Mouse (Mus musculus): Measurements from ENCODE around the gene Foxp1.

Foxp1 gene

GRCm38 (mm10) chr6:99057113-99057553 is 465.4 kb downstream of the Foxp1 start:
- peak; percentile 83 for DNase-seq (ENCODE audit: low read depth, low spot score)

GRCm38 (mm10) chr6:99056379-99056778 is 466.1 kb downstream of the Foxp1 start:
- no peak for DNase-seq (ENCODE audit: low read depth, low spot score)

GRCm38 (mm10) chr6:99053998-99054397 is 468.5 kb downstream of the Foxp1 start:
- DNase-seq (ENCODE audit: low read depth, low spot score), result no peak

GRCm38 (mm10) chr6:99053111-99053510 is 469.4 kb downstream of the Foxp1 start:
- DNase-seq (ENCODE audit: low read depth, low spot score), result no peak

- no peak for DNase-seq (ENCODE audit: low read depth, low spot score)
These were observed 470.8 kb downstream of the Foxp1 start for GRCm38 (mm10) chr6:99051724-99052123.

GRCm38 (mm10) chr6:99050288-99051006 is 472.1 kb downstream of the Foxp1 start:
- DNase-seq (ENCODE audit: low read depth, low spot score), result peak; percentile 73

GRCm38 (mm10) chr6:99047322-99047721 is 475.2 kb downstream of the Foxp1 start:
- DNase-seq (ENCODE audit: low read depth, low spot score), result no peak

- DNase-seq (ENCODE audit: low read depth, low spot score), result no peak
These were observed 476.4 kb downstream of the Foxp1 start for GRCm38 (mm10) chr6:99045845-99046788.

GRCm38 (mm10) chr6:99043932-99044664 is 478.4 kb downstream of the Foxp1 start:
- no peak for DNase-seq (ENCODE audit: low read depth, low spot score)

GRCm38 (mm10) chr6:99043226-99043625 is 479.3 kb downstream of the Foxp1 start:
- DNase-seq (ENCODE audit: low read depth, low spot score), result no peak

- DNase-seq (ENCODE audit: low read depth, low spot score), result no peak
These were observed 480.2 kb downstream of the Foxp1 start for GRCm38 (mm10) chr6:99042175-99042954.

GRCm38 (mm10) chr6:99038977-99039376 is 483.5 kb downstream of the Foxp1 start:
- no peak for DNase-seq (ENCODE audit: low read depth, low spot score)

GRCm38 (mm10) chr6:99035459-99036375 is 486.8 kb downstream of the Foxp1 start:
- DNase-seq (ENCODE audit: low read depth, low spot score), result no peak

- peak; percentile 49 for DNase-seq (ENCODE audit: low read depth, low spot score)
These were observed 489.5 kb downstream of the Foxp1 start for GRCm38 (mm10) chr6:99033062-99033461.

- DNase-seq (ENCODE audit: low read depth, low spot score), result peak; percentile 56
These were observed 491.1 kb downstream of the Foxp1 start for GRCm38 (mm10) chr6:99031321-99031903.

- DNase-seq (ENCODE audit: low read depth, low spot score), result no peak
These were observed 492.3 kb downstream of the Foxp1 start for GRCm38 (mm10) chr6:99030251-99030650.

- DNase-seq (ENCODE audit: low read depth, low spot score), result no peak
These were observed 493.1 kb downstream of the Foxp1 start for GRCm38 (mm10) chr6:99029438-99029837.

GRCm38 (mm10) chr6:99028989-99029305 is 493.6 kb downstream of the Foxp1 start:
- no peak for DNase-seq (ENCODE audit: low read depth, low spot score)

- DNase-seq (ENCODE audit: low read depth, low spot score), result peak; percentile 67
These were observed 494.1 kb downstream of the Foxp1 start for GRCm38 (mm10) chr6:99028161-99028988.

Measured in CD4-positive, CD25-positive, alpha-beta regulatory T cell, adult 2 months (primary cell).